In genomic region chr1:87879494-87880325, GRCm38 (mm10) we compare ENCODE assay signal across 8 mouse cellular contexts. TPM values are rescaled to one million over a fixed set of nuclear protein-coding genes. Genes with fewer than 3 reads are reported as not detected.
A peak's percentile ranks its signal among the peaks of the same experiment; 100 is the strongest.
DNase-seq lines count a peak whose midpoint lies in the region; ATAC-seq lines count a peak whose summit lies in the region.

No protein-coding gene starts in this region.

- WGBS in forebrain, embryonic 12.5 days = 76% methylated on average over 3 of the region's 3 CpGs
- 88% methylated on average over 3 of the region's 3 CpGs for WGBS in forebrain, embryonic 11.5 days
- WGBS in hindbrain, embryonic 16.5 days = 41% methylated on average over 3 of the region's 3 CpGs
- 42% methylated on average over 3 of the region's 3 CpGs for WGBS in neural tube, embryonic 15.5 days

- H3K9me3 ChIP-seq in forebrain, embryonic 12.5 days = no peaks in the 10 kb centered on the region
- no peaks in the 10 kb centered on the region for H3K9me3 ChIP-seq in forebrain, embryonic 11.5 days (ENCODE audit: control insufficient read depth, low read length)
- no peaks in the 10 kb centered on the region for H3K9me3 ChIP-seq in hindbrain, embryonic 16.5 days (ENCODE audit: control insufficient read depth, low read length)
- no peaks in the 10 kb centered on the region for H3K9me3 ChIP-seq in neural tube, embryonic 15.5 days (replicated peaks)

- H3K4me3 ChIP-seq in forebrain, embryonic 12.5 days (replicated peaks) = no peak overlapping the region
- H3K4me3 ChIP-seq in forebrain, embryonic 11.5 days (ENCODE audit: low read depth, low read length) = no peak overlapping the region
- H3K4me3 ChIP-seq in hindbrain, embryonic 16.5 days (ENCODE audit: low read length) = no peak overlapping the region
- H3K4me3 ChIP-seq in neural tube, embryonic 15.5 days (replicated peaks) = no peak overlapping the region

- ATAC-seq in forebrain, embryonic 12.5 days (ENCODE audit: low FRiP score) = no peak
- ATAC-seq in forebrain, embryonic 11.5 days (replicated peaks; ENCODE audit: low FRiP score) = no peak
- ATAC-seq in hindbrain, embryonic 16.5 days = peak; percentile 71
- ATAC-seq in neural tube, embryonic 15.5 days (ENCODE audit: low FRiP score) = no peak

- no peak overlapping the region for H3K9ac ChIP-seq in forebrain, embryonic 12.5 days
- no peak overlapping the region for H3K9ac ChIP-seq in forebrain, embryonic 11.5 days (ENCODE audit: low read length)
- no peak overlapping the region for H3K9ac ChIP-seq in hindbrain, embryonic 16.5 days (ENCODE audit: low read depth, low read length)
- H3K9ac ChIP-seq in neural tube, embryonic 15.5 days (replicated peaks) = no peak overlapping the region

- DNase-seq in forebrain, embryonic 11.5 days (ENCODE audit: low spot score) = no peak
- peak; percentile 18 for DNase-seq in brain, embryonic 18.5 days (ENCODE audit: low read depth, low spot score)
- DNase-seq in frontal cortex, postnatal 25 days (ENCODE audit: low spot score in 2 of 2) = peak; percentile 43 to 44
- DNase-seq in left cerebral cortex, adult 18-20 months (ENCODE audit: low spot score in 2 of 2) = peak; percentile 70 to 75
- DNase-seq in thymus, postnatal 14 days = no peak

- H3K27me3 ChIP-seq in forebrain, embryonic 12.5 days = no peaks in the 10 kb centered on the region
- no peaks in the 10 kb centered on the region for H3K27me3 ChIP-seq in forebrain, embryonic 11.5 days (ENCODE audit: control insufficient read depth, insufficient read depth, low read length)
- H3K27me3 ChIP-seq in hindbrain, embryonic 16.5 days (replicated peaks; ENCODE audit: control insufficient read depth, insufficient read depth, low read length) = no peaks in the 10 kb centered on the region
- no peaks in the 10 kb centered on the region for H3K27me3 ChIP-seq in neural tube, embryonic 15.5 days (replicated peaks)

- 0 out of 2 replicates have a peak, but pooled peaks cover 11% of the 10 kb centered on the region for H3K36me3 ChIP-seq in forebrain, embryonic 12.5 days (replicated peaks)
- H3K36me3 ChIP-seq in forebrain, embryonic 11.5 days (ENCODE audit: control insufficient read depth, insufficient read depth, low read length) = no peaks in the 10 kb centered on the region; the same call in 1 of the 2 replicates
- H3K36me3 ChIP-seq in hindbrain, embryonic 16.5 days (ENCODE audit: control insufficient read depth, insufficient read depth, low read length) = peaks cover 9% of the 10 kb centered on the region
- peaks cover 18% of the 10 kb centered on the region for H3K36me3 ChIP-seq in neural tube, embryonic 15.5 days

- H3K4me1 ChIP-seq in forebrain, embryonic 12.5 days = peaks cover 10% of the 10 kb centered on the region
- H3K4me1 ChIP-seq in forebrain, embryonic 11.5 days (replicated peaks; ENCODE audit: control insufficient read depth, insufficient read depth, low read length) = no peaks in the 10 kb centered on the region
- peaks cover 20% of the 10 kb centered on the region for H3K4me1 ChIP-seq in hindbrain, embryonic 16.5 days (ENCODE audit: control insufficient read depth, insufficient read depth, low read depth, low read length)
- peaks cover 40% of the 10 kb centered on the region for H3K4me1 ChIP-seq in neural tube, embryonic 15.5 days

- no peak overlapping the region for H3K4me2 ChIP-seq in forebrain, embryonic 12.5 days
- H3K4me2 ChIP-seq in forebrain, embryonic 11.5 days (ENCODE audit: low read depth, low read length, severe bottlenecking) = no peak overlapping the region
- no peak overlapping the region for H3K4me2 ChIP-seq in hindbrain, embryonic 16.5 days (ENCODE audit: low read length)
- H3K4me2 ChIP-seq in neural tube, embryonic 15.5 days = no peak overlapping the region

- H3K27ac ChIP-seq in forebrain, embryonic 12.5 days = peak overlapping the region; percentile 32; the same call in 1 of the 2 replicates
- no peak overlapping the region for H3K27ac ChIP-seq in forebrain, embryonic 11.5 days (ENCODE audit: low read depth, low read length)
- H3K27ac ChIP-seq in hindbrain, embryonic 16.5 days (ENCODE audit: low read depth, low read length) = peak overlapping the region; percentile 55
- peak overlapping the region; percentile 25; the same call in 1 of the 2 replicates for H3K27ac ChIP-seq in neural tube, embryonic 15.5 days (replicated peaks)

RNA-seq across cellular contexts. Expression of gene Dgkd, which starts 26.6 kb away (rescaled TPM):
- polyA plus RNA-seq in forebrain, embryonic 12.5 days (2016; fragmentation: Nextera tagmentation; extraction: Ambion mirVana) = 43.2 and 45.8 TPM in 2 replicates
- 45.7 and 46.3 TPM in 2 replicates for polyA plus RNA-seq in forebrain, embryonic 11.5 days (2014; fragmentation: Nextera tagmentation; extraction: Ambion mirVana)
- 40.4 and 42.8 TPM in 2 replicates for polyA plus RNA-seq in hindbrain, embryonic 16.5 days (2015; fragmentation: Nextera tagmentation; extraction: Ambion mirVana)
- total RNA-seq in left cerebral cortex, adult 18-20 months (2021) = 10 to 100 TPM; 96.9 to 97.1 TPM
- 40.7 and 45.4 TPM in 2 replicates for polyA plus RNA-seq in neural tube, embryonic 15.5 days (2015; fragmentation: Nextera tagmentation; extraction: Ambion mirVana)

Comparison
In these comparisons a context has a peak if more than half of its experiments do, and no peak if none do; other contexts are left out.
1. DNase-seq: peak in brain, embryonic 18.5 days (single experiment), frontal cortex, postnatal 25 days (2 of 2) and left cerebral cortex, adult 18-20 months (2 of 2); none in forebrain, embryonic 11.5 days (single experiment) and thymus, postnatal 14 days (single experiment).